Mouse (Mus musculus) olfactory bulb, adult 2 months (tissue): ENCODE data around the gene Timp4. TPM values are rescaled to one million over a fixed set of nuclear protein-coding genes. Genes with fewer than 3 reads are reported as not detected.

Experiments used
- H3K27ac ChIP-seq: fragments of 200-500 bp; 2 replicates; pipeline ENCODE4 v1.5.1; 2012; ENCODE audit warnings: low read depth, low read length; ENCODE audit not compliant: insufficient read depth
- H3K4me1 ChIP-seq: fragments of 200-500 bp; 2 replicates; pipeline ENCODE4 v1.6.1; 2012; ENCODE audit warnings: low read length; ENCODE audit not compliant: control insufficient read depth, insufficient read depth
- H3K4me3 ChIP-seq: fragments of 200-500 bp; 2 replicates; pipeline ENCODE4 v1.5.1; 2012; ENCODE audit warnings: mild to moderate bottlenecking, low read depth, low read length, moderate library complexity; ENCODE audit not compliant: insufficient read depth
- CTCF ChIP-seq: fragments of 200-500 bp; IDR thresholded peaks from 2 replicates; pipeline ENCODE4 v1.5.1; 2012; ENCODE audit warnings: low read depth, mild to moderate bottlenecking, low read length, moderate library complexity; ENCODE audit not compliant: insufficient read depth
- POLR2A ChIP-seq: fragments of 200-500 bp; IDR thresholded peaks from 2 replicates; pipeline ENCODE4 v1.6.1; 2012; ENCODE audit warnings: mild to moderate bottlenecking, low read depth, low read length, moderate library complexity; ENCODE audit not compliant: insufficient read depth
- WGBS: fragments of 180-500 bp; shearing (Covaris S2); methylation state at CpG from one replicate; pipeline ENCODE4 v1.1.7; 2018; 5-methylcytosine and 5-hydroxymethylcytosine counted together
- polyA plus RNA-seq: library from polyadenylated mRNA; stranded (reverse); fragments of >200 nt; gene quantifications from 2 replicates; pipeline ENCODE4 v1.2.4, GENCODE M21; 2012; ENCODE audit warnings: low replicate concordance; ENCODE audit not compliant: missing spikeins, insufficient read depth, insufficient read length

Gene Timp4
- polyA plus RNA-seq, 1 experiment, result not detected

DNA sequence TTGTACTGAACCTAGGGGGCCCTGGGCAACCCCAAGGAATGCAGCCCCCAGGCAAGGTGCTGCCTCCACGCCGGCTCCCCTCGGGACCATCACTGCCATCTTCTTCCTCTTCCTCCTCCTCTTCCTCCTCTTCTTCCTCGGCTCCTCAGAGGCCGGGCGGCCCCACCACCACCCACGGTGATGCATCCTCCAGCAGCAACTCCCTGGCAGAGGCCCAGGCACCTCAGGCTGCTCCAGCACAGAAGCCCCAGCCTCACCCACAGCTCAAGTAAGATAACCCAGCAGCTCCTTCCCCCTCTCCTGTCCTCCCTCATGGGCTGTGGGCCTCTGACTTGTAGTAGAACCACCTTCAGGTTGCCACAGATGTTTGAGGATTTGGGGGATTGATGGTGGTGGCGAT is 26.1 kb upstream of the Timp4 start:
- H3K4me3 ChIP-seq, result no peak overlapping the region
- H3K4me1 ChIP-seq, result peaks cover 30% of the 10 kb centered on the region
- peak overlapping the region; percentile 31 for H3K27ac ChIP-seq
- WGBS, result 41% methylated on average over 8 of the region's 8 CpGs
- TF ChIP-seq CTCF (no peak), POLR2A (no peak)

DNA sequence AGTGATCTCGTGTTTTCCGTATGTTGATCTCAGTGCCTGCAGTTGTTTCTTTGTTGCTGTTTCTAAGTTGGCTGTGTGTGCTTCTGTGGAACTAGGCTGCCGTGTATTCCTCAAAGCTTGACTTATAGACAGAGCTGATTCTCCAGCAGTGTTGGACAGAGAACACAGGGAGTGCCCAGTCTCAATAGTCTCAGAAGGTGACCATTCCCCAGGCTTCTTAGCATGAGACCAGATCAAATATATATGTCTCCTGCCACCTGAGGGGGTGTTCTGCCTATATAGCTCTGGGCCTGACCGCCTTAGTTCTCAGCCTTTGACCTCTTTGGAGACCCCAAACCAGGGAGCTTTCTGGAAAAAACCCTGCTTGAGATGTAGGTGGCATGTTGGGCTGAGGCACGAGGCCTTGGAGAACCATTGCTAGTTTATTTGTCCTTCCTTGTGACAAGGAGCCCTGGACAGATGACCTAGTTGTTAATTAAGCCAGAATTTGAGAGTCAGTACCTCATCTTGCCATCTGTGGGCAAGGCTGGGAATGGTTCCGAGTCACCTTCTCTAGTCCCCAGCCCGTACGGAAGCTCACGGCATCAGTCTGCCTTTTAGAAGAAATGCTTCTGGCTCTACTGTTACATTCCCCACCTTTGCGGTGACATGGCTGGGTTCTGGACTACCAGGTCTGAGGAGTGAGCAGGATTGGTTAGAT is 23.3 kb upstream of the Timp4 start:
- no peak for TF ChIP-seq CTCF
- no peak for TF ChIP-seq POLR2A
- Histone ChIP-seq H3K27ac (no peak overlapping the region; the same call in 1 of the 2 replicates), H3K4me1 (peaks cover 44% of the 10 kb centered on the region), H3K4me3 (no peak overlapping the region)
- 78% methylated on average over 10 of the region's 10 CpGs for WGBS

DNA sequence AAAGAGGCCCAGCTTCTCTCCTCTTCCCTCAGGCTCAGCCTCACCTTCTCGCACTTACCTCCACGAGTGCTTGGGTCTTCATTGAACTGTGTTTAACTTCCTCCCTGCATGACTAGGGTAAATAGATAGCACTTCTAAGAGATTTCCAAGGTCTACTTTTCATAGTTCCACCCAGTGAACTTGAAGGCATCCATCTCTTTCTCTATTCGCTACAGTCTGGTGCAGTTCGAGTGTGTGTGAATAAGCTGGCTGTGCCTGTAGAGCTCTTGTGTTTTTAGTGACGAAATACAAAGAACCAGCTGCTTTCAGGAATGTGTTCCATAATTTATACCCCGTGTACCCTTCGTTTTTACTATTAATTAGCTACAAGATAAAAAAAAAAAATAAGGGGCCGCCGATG is 22.7 kb upstream of the Timp4 start:
- peaks cover 44% of the 10 kb centered on the region for H3K4me1 ChIP-seq
- 39% methylated on average over 9 of the region's 9 CpGs for whole genome bisulfite sequencing
- no peak overlapping the region for H3K4me3 ChIP-seq
- H3K27ac ChIP-seq, result peak overlapping the region; percentile 85; the same call in 1 of the 2 replicates
- TF ChIP-seq CTCF, result no peak
- no peak for TF ChIP-seq POLR2A

- 37% methylated on average over 10 of the region's 10 CpGs for WGBS
- H3K27ac ChIP-seq, result peak overlapping the region; percentile 85
- TF ChIP-seq CTCF, result no peak
- no peak for TF ChIP-seq POLR2A
- H3K4me1 ChIP-seq, result peaks cover 42% of the 10 kb centered on the region
- H3K4me3 ChIP-seq, result no peak overlapping the region
These were observed 21.3 kb upstream of the Timp4 start for GRCm38 (mm10) chr6:115273346-115273745.

GRCm38 (mm10) chr6:115271866-115272271 is 19.9 kb upstream of the Timp4 start:
- WGBS, result 20% methylated on average over 4 of the region's 4 CpGs
- no peak for TF ChIP-seq POLR2A
- no peak for TF ChIP-seq CTCF
- peaks cover 32% of the 10 kb centered on the region for H3K4me1 ChIP-seq
- H3K4me3 ChIP-seq, result no peak overlapping the region
- H3K27ac ChIP-seq, result 0 out of 2 replicates have a peak overlapping the region, but pooled peaks have one; percentile 27

GRCm38 (mm10) chr6:115271326-115271725 is 19.3 kb upstream of the Timp4 start:
- no peak overlapping the region for H3K4me3 ChIP-seq
- peaks cover 32% of the 10 kb centered on the region for H3K4me1 ChIP-seq
- no peak overlapping the region for H3K27ac ChIP-seq
- TF ChIP-seq POLR2A, result no peak
- TF ChIP-seq CTCF, result no peak
- WGBS, result 62% methylated on average over 3 of the region's 3 CpGs

- Histone ChIP-seq H3K4me1 (peaks cover 27% of the 10 kb centered on the region), H3K27ac (no peak overlapping the region), H3K4me3 (no peak overlapping the region)
- TF ChIP-seq CTCF, result no peak
- TF ChIP-seq POLR2A, result no peak
- 73% methylated on average over 2 of the region's 2 CpGs for WGBS
These were observed 18.1 kb upstream of the Timp4 start for GRCm38 (mm10) chr6:115270085-115270484.

- 69% methylated on average over 5 of the region's 5 CpGs for WGBS
- H3K27ac ChIP-seq, result no peak overlapping the region; the same call in 1 of the 2 replicates
- H3K4me1 ChIP-seq, result peaks cover 27% of the 10 kb centered on the region
- TF ChIP-seq CTCF, result no peak
- TF ChIP-seq POLR2A, result no peak
- no peak overlapping the region for H3K4me3 ChIP-seq
These were observed 17.6 kb upstream of the Timp4 start for GRCm38 (mm10) chr6:115269561-115269960.

- peak overlapping the region; percentile 21 for H3K27ac ChIP-seq
- WGBS, result 75% methylated on average over 10 of the region's 10 CpGs
- no peak for TF ChIP-seq POLR2A
- no peak for TF ChIP-seq CTCF
- H3K4me3 ChIP-seq, result no peak overlapping the region
- peaks cover 20% of the 10 kb centered on the region for H3K4me1 ChIP-seq
These were observed 16.8 kb upstream of the Timp4 start for GRCm38 (mm10) chr6:115268551-115269385.
